Mouse (Mus musculus): ENCODE measurements around the gene 9530068E07Rik. TPM values are rescaled to one million over a fixed set of nuclear protein-coding genes. Genes with fewer than 3 reads are reported as not detected.
"Not testable (repeated sequence)": the region's sequence is repeated elsewhere in the genome, so short reads cannot be mapped to it uniquely, and the experiment has no call there.

The 9530068E07Rik gene
- total and polyA plus RNA-seq, 3 experiments: 102 to 153 (median 128) TPM

GRCm38 (mm10) chr11:52388979-52389378, 7.2 kb upstream of the 9530068E07Rik start:
- H3K9ac ChIP-seq (ENCODE audit: insufficient read depth, low read depth); H3K27me3 ChIP-seq (replicated peaks); H3K4me1 ChIP-seq (ENCODE audit: control insufficient read depth in 1 of 2, insufficient read depth in 2 of 2); H3K79me2 ChIP-seq (replicated peaks; ENCODE audit: control insufficient read depth, extremely low read depth, insufficient read depth, poor library complexity, severe bottlenecking); H3K4me2 ChIP-seq (ENCODE audit: insufficient read depth, low read depth, poor library complexity, severe bottlenecking); H3K27ac ChIP-seq (ENCODE audit: insufficient read depth, low read depth); dilution Hi-C loops (cut with MboI; ENCODE audit: extremely low pct_ligation_motif_present, extremely low pct_unique_long_range_greater_than_20kb, low sequenced_read_pairs); H3K9me3 ChIP-seq (replicated peaks; ENCODE audit: low read length); DNase-seq (ENCODE audit: extremely low read depth); H3K4me3 ChIP-seq (replicated peaks in 1 of 3; ENCODE audit: low read depth in 2 of 3, low read length in 2 of 3, poor library complexity in 1 of 3); in situ Hi-C loops (cut with MboI; ENCODE audit: low pct_ligation_motif_present, low pct_unique_long_range_greater_than_20kb, low sequenced_read_pairs): not testable (repeated sequence)
- H3K36me3 ChIP-seq (replicated peaks in 1 of 2; ENCODE audit: control insufficient read depth in 1 of 2, insufficient read depth in 1 of 2, low read length in 1 of 2): peaks cover 39 to 68% of the 10 kb centered on the region in 2 experiments

GRCm38 (mm10) chr11:52389933-52390332, 6.3 kb upstream of the 9530068E07Rik start:
- Histone ChIP-seq H3K9ac (ENCODE audit: insufficient read depth, low read depth) (no peak overlapping the region), H3K27ac (ENCODE audit: insufficient read depth, low read depth) (no peak overlapping the region), H3K36me3 (replicated peaks in 1 of 2; ENCODE audit: control insufficient read depth in 1 of 2, insufficient read depth in 1 of 2, low read length in 1 of 2) (peaks cover 31 to 59% of the 10 kb centered on the region in 2 experiments), H3K27me3 (replicated peaks) (no peaks in the 10 kb centered on the region), H3K4me2 (ENCODE audit: insufficient read depth, low read depth, poor library complexity, severe bottlenecking) (no peak overlapping the region), H3K79me2 (replicated peaks; ENCODE audit: control insufficient read depth, extremely low read depth, insufficient read depth, poor library complexity, severe bottlenecking) (no peaks in the 10 kb centered on the region), H3K9me3 (replicated peaks; ENCODE audit: low read length) (no peaks in the 10 kb centered on the region), H3K4me1 (ENCODE audit: control insufficient read depth in 1 of 2, insufficient read depth in 2 of 2) (no peaks in the 10 kb centered on the region), H3K4me3 (replicated peaks in 1 of 3; ENCODE audit: low read depth in 2 of 3, low read length in 2 of 3, poor library complexity in 1 of 3) (no peak overlapping the region)
- no peak; the same call in 1 of the 2 replicates for TF ChIP-seq POLR2AphosphoS2 (IDR thresholded peaks at IDR 0.05; ENCODE audit: low read depth, low read length)
- TF ChIP-seq MAFK (IDR thresholded peaks at IDR 0.05; ENCODE audit: insufficient replicate concordance, low read length): no peak
- no peak for TF ChIP-seq KAT2A (IDR thresholded peaks at IDR 0.05; ENCODE audit: insufficient replicate concordance, low read length)
- TF ChIP-seq POLR2A (IDR thresholded peaks at IDR 0.05; ENCODE audit: low read depth, low read length): no peak
- TF ChIP-seq ETS1 (conservative IDR thresholded peaks at IDR 0.05; ENCODE audit: low read depth, low read length): no peak
- no peak for TF ChIP-seq HCFC1 (IDR thresholded peaks at IDR 0.05; ENCODE audit: low read depth, low read length)
- no peak for TF ChIP-seq GABPA (IDR thresholded peaks at IDR 0.05; ENCODE audit: insufficient replicate concordance, low read depth, low read length)
- TF ChIP-seq ZMIZ1 (IDR thresholded peaks at IDR 0.05; ENCODE audit: low read depth, low read length): no peak
- no peak for TF ChIP-seq ZNF384 (IDR thresholded peaks at IDR 0.05; ENCODE audit: low read depth, low read length)
- TF ChIP-seq CTCF (conservative IDR thresholded peaks at IDR 0.05 in 1 of 2, IDR thresholded peaks at IDR 0.05 in 1 of 2; ENCODE audit: low read depth in 2 of 2, low read length in 2 of 2): no peak
- TF ChIP-seq JUND (conservative IDR thresholded peaks at IDR 0.05; ENCODE audit: low read depth, low read length): no peak
- no peak for DNase-seq (ENCODE audit: extremely low read depth)
- dilution Hi-C loops (cut with MboI; ENCODE audit: extremely low pct_ligation_motif_present, extremely low pct_unique_long_range_greater_than_20kb, low sequenced_read_pairs) (no loop called here), in situ Hi-C loops (cut with MboI; ENCODE audit: low pct_ligation_motif_present, low pct_unique_long_range_greater_than_20kb, low sequenced_read_pairs) (no loop called here)

- no peak overlapping the region for H3K4me3 ChIP-seq (replicated peaks in 1 of 3; ENCODE audit: low read depth in 2 of 3, low read length in 2 of 3, poor library complexity in 1 of 3)
- dilution Hi-C loops (cut with MboI; ENCODE audit: extremely low pct_ligation_motif_present, extremely low pct_unique_long_range_greater_than_20kb, low sequenced_read_pairs) (no loop called here), in situ Hi-C loops (cut with MboI; ENCODE audit: low pct_ligation_motif_present, low pct_unique_long_range_greater_than_20kb, low sequenced_read_pairs) (no loop called here)
- no peak overlapping the region for H3K4me2 ChIP-seq (ENCODE audit: insufficient read depth, low read depth, poor library complexity, severe bottlenecking)
- H3K79me2 ChIP-seq (replicated peaks; ENCODE audit: control insufficient read depth, extremely low read depth, insufficient read depth, poor library complexity, severe bottlenecking): peaks cover 29% of the 10 kb centered on the region
- no peak overlapping the region for H3K9ac ChIP-seq (ENCODE audit: insufficient read depth, low read depth)
- no peaks in the 10 kb centered on the region for H3K27me3 ChIP-seq (replicated peaks)
- H3K27ac ChIP-seq (ENCODE audit: insufficient read depth, low read depth): no peak overlapping the region
- H3K36me3 ChIP-seq (replicated peaks in 1 of 2; ENCODE audit: control insufficient read depth in 1 of 2, insufficient read depth in 1 of 2, low read length in 1 of 2): peaks cover 2 to 35% of the 10 kb centered on the region in 2 experiments
- TF ChIP-seq NRF1 (IDR thresholded peaks at IDR 0.05; ENCODE audit: low read depth, low read length) (no peak), ZNF384 (IDR thresholded peaks at IDR 0.05; ENCODE audit: low read depth, low read length) (no peak), JUN (IDR thresholded peaks at IDR 0.05; ENCODE audit: insufficient read depth, low read depth, low read length) (no peak), HCFC1 (IDR thresholded peaks at IDR 0.05; ENCODE audit: low read depth, low read length) (no peak), KAT2A (IDR thresholded peaks at IDR 0.05; ENCODE audit: insufficient replicate concordance, low read length) (no peak), CHD1 (IDR thresholded peaks at IDR 0.05; ENCODE audit: low read depth, low read length) (no peak), E2F4 (IDR thresholded peaks at IDR 0.05; ENCODE audit: insufficient replicate concordance, low read depth, low read length) (no peak), JUND (conservative IDR thresholded peaks at IDR 0.05; ENCODE audit: low read depth, low read length) (no peak), POLR2A (IDR thresholded peaks at IDR 0.05; ENCODE audit: low read depth, low read length) (no peak), ZKSCAN1 (IDR thresholded peaks at IDR 0.05; ENCODE audit: borderline replicate concordance, low read depth, low read length) (no peak), ELF1 (IDR thresholded peaks at IDR 0.05; ENCODE audit: low read depth, low read length) (no peak), TBP (conservative IDR thresholded peaks at IDR 0.05; ENCODE audit: low read depth, low read length) (no peak), MEF2A (IDR thresholded peaks at IDR 0.05; ENCODE audit: borderline replicate concordance, low read depth, low read length) (no peak), MAZ (IDR thresholded peaks at IDR 0.05; ENCODE audit: low read depth, low read length) (no peak), ZMIZ1 (IDR thresholded peaks at IDR 0.05; ENCODE audit: low read depth, low read length) (no peak), BHLHE40 (IDR thresholded peaks at IDR 0.05; ENCODE audit: low read depth, low read length) (no peak)
- peaks cover 6 to 23% of the 10 kb centered on the region in 2 experiments; a peak in 3 of 4 replicates for H3K4me1 ChIP-seq (ENCODE audit: control insufficient read depth in 1 of 2, insufficient read depth in 2 of 2)
- DNase-seq (ENCODE audit: extremely low read depth): no peak
- peaks cover 2% of the 10 kb centered on the region for H3K9me3 ChIP-seq (replicated peaks; ENCODE audit: low read length)
These were observed 1.7 kb upstream of the 9530068E07Rik start for GRCm38 (mm10) chr11:52394494-52394893.
